Mouse (Mus musculus): ENCODE results near the gene Rbfox1. TPM values are rescaled to one million over a fixed set of nuclear protein-coding genes. Genes with fewer than 3 reads are reported as not detected.

The Rbfox1 gene
- total and polyA plus RNA-seq, 2 experiments = 0.09 TPM; not detected in 1

- Histone ChIP-seq H3K79me2 (ENCODE audit: control insufficient read depth, insufficient read depth, low read length) (no peaks in the 10 kb centered on the region), H3K4me1 (ENCODE audit: control insufficient read depth, insufficient read depth, low read length) (no peaks in the 10 kb centered on the region), H3K4me3 (ENCODE audit: insufficient read depth, low read depth, low read length) (no peak overlapping the region), H3K27ac (replicated peaks; ENCODE audit: insufficient read depth, low read depth, low read length) (no peak overlapping the region), H3K27me3 (ENCODE audit: control insufficient read depth, insufficient read depth, low read length) (no peaks in the 10 kb centered on the region), H3K9ac (ENCODE audit: low read depth, low read length) (no peak overlapping the region), H3K36me3 (ENCODE audit: control insufficient read depth, insufficient read depth, low read length) (no peaks in the 10 kb centered on the region)
- TF ChIP-seq CTCF (IDR thresholded peaks at IDR 0.05; ENCODE audit: low read depth, low read length) (no peak), POLR2A (IDR thresholded peaks at IDR 0.05; ENCODE audit: extremely low read depth, insufficient read depth, low read length) (no peak)
- 79% methylated on average over 1 of the region's 1 CpGs for WGBS
- no peak for DNase-seq (ENCODE audit: extremely low read depth, low read depth, low spot score)
These were observed 18.2 kb upstream of the Rbfox1 start for GRCm38 (mm10) chr16:5866966-5867365.

- no peak overlapping the region for H3K4me3 ChIP-seq (ENCODE audit: insufficient read depth, low read depth, low read length)
- WGBS = 36% methylated on average over 3 of the region's 3 CpGs
- DNase-seq (ENCODE audit: extremely low read depth, low read depth, low spot score) = no peak
- no peaks in the 10 kb centered on the region for H3K36me3 ChIP-seq (ENCODE audit: control insufficient read depth, insufficient read depth, low read length)
- H3K27me3 ChIP-seq (ENCODE audit: control insufficient read depth, insufficient read depth, low read length) = no peaks in the 10 kb centered on the region
- no peaks in the 10 kb centered on the region for H3K4me1 ChIP-seq (ENCODE audit: control insufficient read depth, insufficient read depth, low read length)
- no peak overlapping the region for H3K27ac ChIP-seq (replicated peaks; ENCODE audit: insufficient read depth, low read depth, low read length)
- no peaks in the 10 kb centered on the region for H3K79me2 ChIP-seq (ENCODE audit: control insufficient read depth, insufficient read depth, low read length)
- H3K9ac ChIP-seq (ENCODE audit: low read depth, low read length) = no peak overlapping the region
- no peak for TF ChIP-seq CTCF (IDR thresholded peaks at IDR 0.05; ENCODE audit: low read depth, low read length)
- TF ChIP-seq POLR2A (IDR thresholded peaks at IDR 0.05; ENCODE audit: extremely low read depth, insufficient read depth, low read length) = no peak
These were observed 14.8 kb upstream of the Rbfox1 start for GRCm38 (mm10) chr16:5870391-5870790.

DNA sequence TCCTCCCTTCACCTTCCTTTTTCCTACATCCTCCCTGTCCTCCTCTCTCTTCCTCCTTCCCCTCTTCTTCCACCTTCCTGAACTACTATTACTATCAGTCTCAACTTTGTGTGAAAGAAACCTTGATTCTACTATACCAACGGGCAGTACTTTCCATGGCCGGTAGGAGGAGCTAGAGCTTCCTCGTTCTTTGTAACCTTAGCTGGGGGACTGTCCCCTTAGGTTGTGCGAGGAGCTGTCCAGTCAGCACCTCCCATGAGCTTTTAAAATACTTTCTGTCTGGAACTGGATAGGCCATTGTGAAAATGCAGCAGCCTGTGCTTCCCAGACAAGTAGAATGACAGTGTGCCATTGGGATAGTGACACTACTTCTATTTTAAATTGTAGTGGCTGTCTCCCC is 3.3 kb upstream of the Rbfox1 start:
- H3K4me3 ChIP-seq (ENCODE audit: insufficient read depth, low read depth, low read length) = no peak overlapping the region
- no peaks in the 10 kb centered on the region for H3K36me3 ChIP-seq (ENCODE audit: control insufficient read depth, insufficient read depth, low read length)
- H3K27ac ChIP-seq (replicated peaks; ENCODE audit: insufficient read depth, low read depth, low read length) = no peak overlapping the region
- H3K4me1 ChIP-seq (ENCODE audit: control insufficient read depth, insufficient read depth, low read length) = no peaks in the 10 kb centered on the region
- H3K79me2 ChIP-seq (ENCODE audit: control insufficient read depth, insufficient read depth, low read length) = no peaks in the 10 kb centered on the region
- no peak overlapping the region for H3K9ac ChIP-seq (ENCODE audit: low read depth, low read length)
- H3K27me3 ChIP-seq (ENCODE audit: control insufficient read depth, insufficient read depth, low read length) = no peaks in the 10 kb centered on the region
- DNase-seq (ENCODE audit: extremely low read depth, low read depth, low spot score) = peak; percentile 23
- TF ChIP-seq CTCF (IDR thresholded peaks at IDR 0.05; ENCODE audit: low read depth, low read length) (peak; percentile 52), POLR2A (IDR thresholded peaks at IDR 0.05; ENCODE audit: extremely low read depth, insufficient read depth, low read length) (no peak)
- 0% methylated on average over 4 of the region's 4 CpGs for WGBS

DNA sequence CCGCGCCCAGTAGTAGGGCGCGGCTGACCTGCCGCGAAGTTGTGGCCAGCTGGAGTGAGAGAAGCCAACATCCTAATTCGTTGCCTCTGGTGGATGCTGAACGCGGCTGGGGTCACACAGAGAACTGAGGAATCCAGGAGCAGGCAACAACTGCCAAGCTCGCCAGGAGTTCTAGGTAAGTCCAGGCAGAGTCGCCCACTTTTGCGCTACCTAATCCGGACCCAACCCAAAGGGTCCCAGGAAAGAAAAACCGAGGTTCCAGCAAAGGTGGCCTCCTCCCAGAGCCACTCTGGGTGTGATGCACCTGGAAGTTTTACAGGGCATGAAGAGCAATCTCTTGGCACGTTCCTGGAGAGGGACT is 515 bp downstream of the Rbfox1 start:
- Histone ChIP-seq H3K27ac (replicated peaks; ENCODE audit: insufficient read depth, low read depth, low read length) (no peak overlapping the region), H3K9ac (ENCODE audit: low read depth, low read length) (no peak overlapping the region), H3K4me1 (ENCODE audit: control insufficient read depth, insufficient read depth, low read length) (no peaks in the 10 kb centered on the region), H3K79me2 (ENCODE audit: control insufficient read depth, insufficient read depth, low read length) (no peaks in the 10 kb centered on the region), H3K36me3 (ENCODE audit: control insufficient read depth, insufficient read depth, low read length) (no peaks in the 10 kb centered on the region), H3K4me3 (ENCODE audit: insufficient read depth, low read depth, low read length) (no peak overlapping the region), H3K27me3 (ENCODE audit: control insufficient read depth, insufficient read depth, low read length) (no peaks in the 10 kb centered on the region)
- DNase-seq (ENCODE audit: extremely low read depth, low read depth, low spot score) = no peak
- TF ChIP-seq CTCF (IDR thresholded peaks at IDR 0.05; ENCODE audit: low read depth, low read length) (no peak), POLR2A (IDR thresholded peaks at IDR 0.05; ENCODE audit: extremely low read depth, insufficient read depth, low read length) (no peak)
- 11% methylated on average over 15 of the region's 15 CpGs for WGBS

- Histone ChIP-seq H3K36me3 (ENCODE audit: control insufficient read depth, insufficient read depth, low read length) (no peaks in the 10 kb centered on the region), H3K4me1 (ENCODE audit: control insufficient read depth, insufficient read depth, low read length) (no peaks in the 10 kb centered on the region), H3K79me2 (ENCODE audit: control insufficient read depth, insufficient read depth, low read length) (no peaks in the 10 kb centered on the region), H3K27ac (replicated peaks; ENCODE audit: insufficient read depth, low read depth, low read length) (no peak overlapping the region), H3K9ac (ENCODE audit: low read depth, low read length) (no peak overlapping the region), H3K27me3 (ENCODE audit: control insufficient read depth, insufficient read depth, low read length) (no peaks in the 10 kb centered on the region), H3K4me3 (ENCODE audit: insufficient read depth, low read depth, low read length) (no peak overlapping the region)
- 74% methylated on average over 7 of the region's 7 CpGs for WGBS
- no peak for TF ChIP-seq POLR2A (IDR thresholded peaks at IDR 0.05; ENCODE audit: extremely low read depth, insufficient read depth, low read length)
- no peak for TF ChIP-seq CTCF (IDR thresholded peaks at IDR 0.05; ENCODE audit: low read depth, low read length)
- DNase-seq (ENCODE audit: extremely low read depth, low read depth, low spot score) = no peak
These were observed 10.4 kb downstream of the Rbfox1 start for GRCm38 (mm10) chr16:5895564-5895963.

- no peaks in the 10 kb centered on the region for H3K27me3 ChIP-seq (ENCODE audit: control insufficient read depth, insufficient read depth, low read length)
- no peak overlapping the region for H3K9ac ChIP-seq (ENCODE audit: low read depth, low read length)
- WGBS = 33% methylated on average over 2 of the region's 2 CpGs
- no peak for DNase-seq (ENCODE audit: extremely low read depth, low read depth, low spot score)
- no peaks in the 10 kb centered on the region for H3K4me1 ChIP-seq (ENCODE audit: control insufficient read depth, insufficient read depth, low read length)
- no peaks in the 10 kb centered on the region for H3K79me2 ChIP-seq (ENCODE audit: control insufficient read depth, insufficient read depth, low read length)
- no peak overlapping the region for H3K27ac ChIP-seq (replicated peaks; ENCODE audit: insufficient read depth, low read depth, low read length)
- TF ChIP-seq POLR2A (IDR thresholded peaks at IDR 0.05; ENCODE audit: extremely low read depth, insufficient read depth, low read length) = no peak
- peak; percentile 12; the same call in 1 of the 2 replicates for TF ChIP-seq CTCF (IDR thresholded peaks at IDR 0.05; ENCODE audit: low read depth, low read length)
- H3K4me3 ChIP-seq (ENCODE audit: insufficient read depth, low read depth, low read length) = no peak overlapping the region
- no peaks in the 10 kb centered on the region for H3K36me3 ChIP-seq (ENCODE audit: control insufficient read depth, insufficient read depth, low read length)
These were observed 13.2 kb downstream of the Rbfox1 start for GRCm38 (mm10) chr16:5898330-5898729.
